Mouse (Mus musculus): Measurements from ENCODE around the gene Gpr179.

DNA sequence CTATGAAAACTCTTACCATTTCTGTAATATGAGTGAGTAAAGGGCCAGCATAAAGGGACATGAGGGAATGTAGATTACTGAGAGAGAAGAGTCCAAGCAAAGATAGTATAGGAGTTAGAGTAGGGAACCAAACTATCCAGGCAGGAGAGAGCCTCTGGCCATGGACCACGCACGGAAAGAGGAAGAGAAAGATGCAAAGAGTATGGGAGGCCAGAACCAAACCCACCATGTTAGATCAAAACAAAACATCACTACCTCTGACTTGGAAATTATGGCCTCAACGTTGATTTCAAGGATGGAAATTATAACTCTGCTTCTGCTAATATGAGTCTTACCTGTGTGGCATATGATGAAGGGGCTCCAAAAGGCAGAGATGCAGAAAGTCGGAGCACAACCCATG, 67.0 kb downstream of the Gpr179 start:
- TF ChIP-seq CTCF (IDR thresholded peaks at IDR 0.05; ENCODE audit: borderline replicate concordance, insufficient read depth, low read depth, low read length) (no peak), POLR2A (IDR thresholded peaks at IDR 0.05; ENCODE audit: borderline replicate concordance, insufficient read depth, low read length) (no peak)
